Mouse (Mus musculus) lung, postnatal 36 days (tissue): Measurements from ENCODE around the gene Stambpl1.

Experiments used
- DNase-seq: peaks from one replicate; pipeline ENCODE4 v3.0.0; 2022; ENCODE audit warnings: mixed read lengths

Stambpl1 gene

DNA sequence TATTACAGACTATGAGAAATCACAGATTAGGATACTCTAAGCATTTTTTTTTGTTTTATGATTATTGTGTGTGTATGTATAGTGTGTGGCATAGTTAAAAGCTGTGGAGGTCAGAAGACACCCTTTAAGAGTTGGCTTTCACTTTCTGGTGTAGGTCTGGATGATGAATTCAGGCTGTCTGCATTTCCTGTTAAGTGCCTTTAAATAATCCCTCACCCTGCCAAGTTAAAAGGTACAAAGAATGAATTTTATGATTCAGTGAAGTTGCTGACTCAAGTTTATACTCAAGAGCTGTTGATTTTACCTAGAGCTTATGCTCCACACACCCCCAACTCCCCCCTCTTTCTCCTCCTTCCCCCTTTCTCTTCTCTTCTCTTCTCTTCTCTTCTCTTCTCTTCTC is 95.2 kb downstream of the Stambpl1 start:
- DNase-seq, result no peak

DNA sequence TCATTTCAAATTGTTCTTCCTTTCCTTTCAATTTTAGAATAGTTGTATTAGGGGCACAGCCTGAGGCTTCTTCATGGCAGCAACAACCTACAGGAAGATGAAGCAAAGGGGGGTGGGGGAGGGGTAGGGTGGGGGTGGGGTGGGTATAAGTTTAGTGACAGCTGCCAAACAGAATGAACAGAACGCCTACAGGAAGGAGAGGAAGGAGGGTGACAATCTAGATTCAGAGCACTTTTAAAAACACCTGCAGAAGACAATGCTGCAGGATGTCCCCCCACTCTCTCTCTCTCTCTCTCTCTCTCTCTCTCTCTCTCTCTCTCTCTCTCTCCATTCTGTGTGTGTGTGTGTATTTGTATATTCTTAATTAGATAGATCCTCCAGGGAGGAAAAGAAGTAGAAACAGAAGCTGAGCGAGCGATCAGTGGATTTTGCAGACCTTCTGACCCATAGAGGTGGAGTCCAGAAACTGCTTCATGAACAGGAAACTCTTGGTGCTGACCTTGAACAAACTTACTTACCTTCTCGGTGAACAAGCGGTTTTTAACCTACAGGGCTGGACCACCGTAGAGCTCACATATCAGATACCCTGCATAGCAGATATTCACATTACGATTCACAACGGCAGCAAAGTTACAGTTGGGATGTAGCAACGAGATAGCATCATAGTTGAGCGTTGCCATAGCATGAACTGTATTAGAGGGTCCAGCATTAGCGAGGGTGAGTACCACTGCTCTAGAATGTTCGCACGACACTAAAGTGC is 95.8 kb downstream of the Stambpl1 start:
- DNase-seq, result no peak

DNA sequence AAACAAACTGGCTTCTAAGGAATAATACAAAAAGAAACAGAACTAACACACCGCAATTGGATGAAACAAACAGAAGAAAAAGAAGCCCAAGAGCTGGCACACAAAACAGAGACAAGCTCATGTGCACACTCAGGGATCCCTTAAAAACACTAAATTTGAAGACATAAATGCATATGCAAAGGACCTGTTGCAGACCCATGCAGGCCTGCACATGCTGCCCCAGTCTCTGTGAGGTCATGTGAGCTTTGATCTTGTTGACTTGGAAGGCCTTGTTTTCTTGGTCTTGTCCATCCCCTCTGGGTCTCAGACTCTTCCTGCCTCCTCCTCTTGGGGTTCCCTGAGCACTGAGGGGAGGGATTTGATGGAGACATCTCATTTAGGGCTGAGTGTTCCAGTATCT is 96.7 kb downstream of the Stambpl1 start:
- no peak for DNase-seq
